Mouse (Mus musculus) forebrain, postnatal 0 days (tissue): Measurements from ENCODE around the gene Il12rb1. TPM values are rescaled to one million over a fixed set of nuclear protein-coding genes. Genes with fewer than 3 reads are reported as not detected.

ENCODE experiments used
- ATAC-seq: fragments of 200-750 bp; cut with Nextera tagmentation; 2 replicates; pipeline ENCODE4 v1.8.0; 2017; ENCODE audit warnings: mild to moderate bottlenecking, moderate library complexity
- DNase-seq: peaks from one replicate; pipeline ENCODE4 v3.0.0-alpha.2; 2015
- H3K27ac ChIP-seq: fragments of 300-500 bp; sonication (generic); 2 replicates; pipeline ENCODE4 v1.5.1; 2014; ENCODE audit warnings: low read depth, mild to moderate bottlenecking, antibody characterized with exemption, low read length, moderate library complexity, mixed read lengths
- H3K27me3 ChIP-seq: fragments of 300-500 bp; sonication (generic); 2 replicates; pipeline ENCODE4 v1.6.1; 2014; ENCODE audit warnings: mild to moderate bottlenecking, low read length, mixed read lengths; ENCODE audit not compliant: insufficient read depth
- H3K36me3 ChIP-seq: fragments of 300-500 bp; sonication (generic); 2 replicates; pipeline ENCODE4 v1.6.1; 2014; ENCODE audit warnings: mild to moderate bottlenecking, moderate library complexity; ENCODE audit not compliant: insufficient read depth
- H3K4me1 ChIP-seq: fragments of 300-500 bp; sonication (generic); 2 replicates; pipeline ENCODE4 v1.6.1; 2014; ENCODE audit warnings: antibody characterized with exemption; ENCODE audit not compliant: insufficient read depth
- H3K4me2 ChIP-seq: fragments of 300-500 bp; sonication (generic); 2 replicates; pipeline ENCODE4 v1.6.1; 2014; ENCODE audit warnings: low read depth, mild to moderate bottlenecking, moderate library complexity
- H3K4me3 ChIP-seq: fragments of 300-500 bp; sonication (generic); 2 replicates; pipeline ENCODE4 v1.5.1; 2014; ENCODE audit warnings: low read depth, low read length, mixed read lengths
- H3K9ac ChIP-seq: fragments of 300-500 bp; sonication (generic); 2 replicates; pipeline ENCODE4 v1.6.1; 2014; ENCODE audit warnings: mild to moderate bottlenecking
- H3K9me3 ChIP-seq: fragments of 300-500 bp; sonication (generic); 2 replicates; pipeline ENCODE4 v1.6.1; 2016; ENCODE audit warnings: low read length
- CTCF ChIP-seq: sonication (generic); IDR thresholded peaks from 2 replicates; pipeline ENCODE4 v1.5.1; 2016; ENCODE audit warnings: antibody characterized with exemption, control low read depth, low read depth
- WGBS: fragments of 180-500 bp; shearing (Covaris S2); extraction: QIAGEN DNeasy Blood & Tissue Kit; methylation state at CpG from one replicate; pipeline ENCODE4 v1.1.7; 2014; 5-methylcytosine and 5-hydroxymethylcytosine counted together
- microRNA-seq, 2 experiments: library from miRNA; unstranded; fragments of <30 nt; microRNA quantifications; one replicate each; pipeline ENCODE4; 2016
- polyA plus RNA-seq: library from polyadenylated mRNA; unstranded; fragments of >200 nt; fragmentation: Nextera tagmentation; extraction: Ambion mirVana; gene quantifications from 2 replicates; pipeline ENCODE4 v1.2.1, GENCODE M21; 2015
- total RNA-seq: library from RNA; depleted of rRNA; stranded (reverse); fragments of >200 nt; gene quantifications from 2 replicates; pipeline ENCODE4 v1.2.3, GENCODE M21; 2014; rRNA removed

The Il12rb1 gene
- total and polyA plus RNA-seq, 2 experiments from 2014 or later = 0.05 TPM; not detected in 1

GRCm38 (mm10) chr8:70865350-70866000 lies 57.2 kb downstream of the Il12rb1 start:
- Histone ChIP-seq H3K4me2 (peak overlapping the region; percentile 90), H3K4me3 (peak overlapping the region; percentile 49), H3K9ac (peak overlapping the region; percentile 65), H3K36me3 (0 out of 2 replicates have a peak, but pooled peaks cover 8% of the 10 kb centered on the region), H3K27ac (peak overlapping the region; percentile 92), H3K4me1 (peaks cover 18% of the 10 kb centered on the region), H3K9me3 (no peaks in the 10 kb centered on the region), H3K27me3 (no peaks in the 10 kb centered on the region)
- DNase-seq (peak; percentile 100), ATAC-seq (peak; percentile 87)
- under 1% methylated on average over 46 of the region's 46 CpGs for WGBS
- no peak; the same call in 1 of the 2 replicates for TF ChIP-seq CTCF

GRCm38 (mm10) chr8:70866001-70866520 lies 57.8 kb downstream of the Il12rb1 start:
- Histone ChIP-seq H3K36me3 (0 out of 2 replicates have a peak, but pooled peaks cover 8% of the 10 kb centered on the region), H3K9me3 (no peaks in the 10 kb centered on the region), H3K4me2 (peak overlapping the region; percentile 90), H3K27me3 (no peaks in the 10 kb centered on the region), H3K27ac (peak overlapping the region; percentile 92), H3K4me1 (peaks cover 18% of the 10 kb centered on the region), H3K9ac (peak overlapping the region; percentile 42; the same call in 1 of the 2 replicates), H3K4me3 (peak overlapping the region; percentile 49)
- DNase-seq = no peak
- 5% methylated on average over 12 of the region's 12 CpGs for WGBS
- peak; percentile 5 for ATAC-seq
- TF ChIP-seq CTCF = no peak

GRCm38 (mm10) chr8:70866566-70866965 lies 58.3 kb downstream of the Il12rb1 start:
- no peak for DNase-seq
- WGBS = 82% methylated on average over 7 of the region's 7 CpGs
- Histone ChIP-seq H3K36me3 (0 out of 2 replicates have a peak, but pooled peaks cover 8% of the 10 kb centered on the region), H3K4me2 (no peak overlapping the region), H3K27ac (no peak overlapping the region), H3K4me1 (peaks cover 18% of the 10 kb centered on the region), H3K9me3 (no peaks in the 10 kb centered on the region), H3K9ac (no peak overlapping the region), H3K27me3 (no peaks in the 10 kb centered on the region), H3K4me3 (no peak overlapping the region)
- TF ChIP-seq CTCF = no peak
- no peak for ATAC-seq

DNA sequence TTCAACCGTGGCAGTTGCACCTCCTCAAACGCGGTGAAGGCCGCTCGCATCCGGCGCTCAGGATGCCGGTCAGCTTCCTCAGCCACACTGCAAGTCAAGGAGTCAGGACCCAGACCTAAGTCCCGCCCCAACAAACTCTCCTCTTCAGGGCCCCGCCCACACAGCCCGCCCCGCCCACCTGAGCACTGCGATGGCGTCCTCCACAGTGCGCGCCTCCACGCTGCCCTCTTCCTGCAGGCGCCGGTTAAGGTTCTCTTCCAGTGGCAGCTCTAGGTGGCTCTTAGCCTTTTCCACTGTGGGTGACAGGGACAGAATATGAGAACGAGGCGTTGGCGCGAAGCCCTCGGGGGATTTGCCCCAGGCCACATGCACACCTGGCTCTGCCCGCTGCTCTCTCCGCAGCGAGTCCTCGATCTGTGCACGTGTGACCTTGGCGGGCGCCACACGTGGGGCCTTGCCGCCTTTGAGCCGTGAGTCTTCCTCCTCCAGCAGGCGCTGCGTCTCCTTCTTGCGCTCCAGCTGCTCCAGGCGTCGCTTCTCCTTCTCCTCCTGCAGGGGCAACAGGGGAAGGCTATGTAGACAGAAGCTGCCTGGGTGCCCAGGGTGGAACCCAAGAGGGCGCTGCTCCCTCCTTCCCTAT lies 60.4 kb downstream of the Il12rb1 start:
- DNase-seq (peak; percentile 41), ATAC-seq (no peak)

GRCm38 (mm10) chr8:70869199-70869571 lies 60.9 kb downstream of the Il12rb1 start:
- 48% methylated on average over 5 of the region's 5 CpGs for WGBS
- Histone ChIP-seq H3K36me3 (0 out of 2 replicates have a peak, but pooled peaks cover 8% of the 10 kb centered on the region), H3K9me3 (no peaks in the 10 kb centered on the region), H3K27me3 (no peaks in the 10 kb centered on the region), H3K4me1 (peaks cover 21% of the 10 kb centered on the region), H3K9ac (peak overlapping the region; percentile 35), H3K4me2 (peak overlapping the region; percentile 8), H3K4me3 (no peak overlapping the region), H3K27ac (peak overlapping the region; percentile 64)
- ATAC-seq (no peak), DNase-seq (no peak)
- no peak for TF ChIP-seq CTCF

More for the DNA sequence above, 60.4 kb downstream of the Il12rb1 start:
- H3K27me3 ChIP-seq = no peaks in the 10 kb centered on the region
- 21% methylated on average over 40 of the region's 40 CpGs for WGBS
- H3K4me3 ChIP-seq = no peak overlapping the region
- H3K36me3 ChIP-seq = 0 out of 2 replicates have a peak, but pooled peaks cover 8% of the 10 kb centered on the region
- H3K27ac ChIP-seq = peak overlapping the region; percentile 64
- H3K9ac ChIP-seq = peak overlapping the region; percentile 35
- H3K4me2 ChIP-seq = peak overlapping the region; percentile 8
- peaks cover 23% of the 10 kb centered on the region for H3K4me1 ChIP-seq
- H3K9me3 ChIP-seq = no peaks in the 10 kb centered on the region
- TF ChIP-seq CTCF = no peak; the same call in none of the 2 replicates

DNA sequence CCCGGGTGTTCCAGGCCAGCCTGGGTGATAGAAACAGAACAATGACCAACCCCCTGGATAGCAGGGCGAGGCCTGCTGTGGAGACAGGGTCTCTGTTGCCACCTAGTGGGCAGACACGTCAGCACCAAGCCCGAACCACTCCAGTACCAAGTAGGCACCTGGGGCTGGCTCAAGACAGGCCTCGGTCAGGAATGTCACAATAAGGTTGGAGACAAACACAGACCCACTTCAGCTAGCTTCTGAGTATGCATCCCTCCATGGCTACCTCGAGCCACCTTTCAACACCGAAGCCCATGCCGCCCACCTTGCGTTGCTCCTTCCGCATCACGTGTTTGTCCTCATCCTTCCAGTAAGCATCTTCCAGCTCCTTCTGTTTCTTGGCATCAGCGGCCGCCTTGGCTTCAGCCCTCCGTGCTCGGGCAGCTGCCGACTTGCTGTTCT lies 61.4 kb downstream of the Il12rb1 start:
- peak overlapping the region; percentile 35 for H3K9ac ChIP-seq
- no peaks in the 10 kb centered on the region for H3K27me3 ChIP-seq
- peaks cover 17% of the 10 kb centered on the region for H3K4me1 ChIP-seq
- H3K4me2 ChIP-seq = peak overlapping the region; percentile 8
- DNase-seq (peak; percentile 85), ATAC-seq (peak; percentile 13; the same call in 1 of the 2 replicates)
- H3K27ac ChIP-seq = peak overlapping the region; percentile 64
- 0 out of 2 replicates have a peak, but pooled peaks cover 8% of the 10 kb centered on the region for H3K36me3 ChIP-seq
- no peaks in the 10 kb centered on the region for H3K9me3 ChIP-seq
- 45% methylated on average over 16 of the region's 16 CpGs for WGBS
- TF ChIP-seq CTCF = peak; percentile 91
- H3K4me3 ChIP-seq = no peak overlapping the region

Small RNAs within 50 kb of the gene (microRNA-seq; reads per million reads assigned to microRNA genes)
- 0.85 to 1.9 reads per million in 2 experiments for gene Mir7240

Other genes starting within 250 kb of the Il12rb1 start
- gene Isyna1, start 214.1 kb upstream of the Il12rb1 start, total RNA-seq = 127 and 136 TPM in 2 replicates
- gene Isyna1, start 214.1 kb upstream of the Il12rb1 start, polyA plus RNA-seq = 93.3 and 106 TPM in 2 replicates
- gene Ssbp4, start 199.6 kb upstream of the Il12rb1 start, total RNA-seq = 197 and 249 TPM in 2 replicates
- gene Ssbp4, start 199.6 kb upstream of the Il12rb1 start, polyA plus RNA-seq = 204 and 221 TPM in 2 replicates
- gene Lrrc25, start 192.3 kb upstream of the Il12rb1 start, total RNA-seq = 1.4 and 2.8 TPM in 2 replicates
- gene Lrrc25, start 192.3 kb upstream of the Il12rb1 start, polyA plus RNA-seq = 1.2 TPM in 2 replicates
- 0.90 TPM in 1 of 2 replicates, not detected in the other for gene Gdf15, start 176.0 kb upstream of the Il12rb1 start, total RNA-seq
- 0.18 and 0.26 TPM in 2 replicates for gene Gdf15, start 176.0 kb upstream of the Il12rb1 start, polyA plus RNA-seq
- 22.1 and 23.8 TPM in 2 replicates for gene Pgpep1, start 148.1 kb upstream of the Il12rb1 start, total RNA-seq
- gene Pgpep1, start 148.1 kb upstream of the Il12rb1 start, polyA plus RNA-seq = 22.1 and 26.1 TPM in 2 replicates
- gene Lsm4, start 135.2 kb upstream of the Il12rb1 start, total RNA-seq = 93.7 and 140 TPM in 2 replicates
- gene Lsm4, start 135.2 kb upstream of the Il12rb1 start, polyA plus RNA-seq = 177 and 231 TPM in 2 replicates
- 333 and 392 TPM in 2 replicates for gene Jund, start 109.5 kb upstream of the Il12rb1 start, total RNA-seq
- gene Jund, start 109.5 kb upstream of the Il12rb1 start, polyA plus RNA-seq = 108 and 114 TPM in 2 replicates
- gene Iqcn, start 105.0 kb upstream of the Il12rb1 start, total RNA-seq = 0.33 TPM in 1 of 2 replicates, not detected in the other
- 0.03 and 0.08 TPM in 2 replicates for gene Iqcn, start 105.0 kb upstream of the Il12rb1 start, polyA plus RNA-seq
- not detected in 2 replicates for gene Gm3336, start 89.9 kb upstream of the Il12rb1 start, total RNA-seq
- gene Gm3336, start 89.9 kb upstream of the Il12rb1 start, polyA plus RNA-seq = not detected in 2 replicates
- gene Pde4c, start 84.7 kb upstream of the Il12rb1 start, total RNA-seq = 0.48 and 0.62 TPM in 2 replicates
- 0.10 and 0.23 TPM in 2 replicates for gene Pde4c, start 84.7 kb upstream of the Il12rb1 start, polyA plus RNA-seq
- gene Rab3a, start 53.8 kb upstream of the Il12rb1 start, total RNA-seq = 450 and 499 TPM in 2 replicates
- gene Rab3a, start 53.8 kb upstream of the Il12rb1 start, polyA plus RNA-seq = 632 and 673 TPM in 2 replicates
- gene Mpv17l2, start 47.5 kb upstream of the Il12rb1 start, total RNA-seq = 33.7 and 39.9 TPM in 2 replicates
- gene Mpv17l2, start 47.5 kb upstream of the Il12rb1 start, polyA plus RNA-seq = 60.4 and 61.9 TPM in 2 replicates
- gene Pik3r2, start 31.7 kb upstream of the Il12rb1 start, total RNA-seq = 160 and 170 TPM in 2 replicates
- gene Pik3r2, start 31.7 kb upstream of the Il12rb1 start, polyA plus RNA-seq = 147 and 153 TPM in 2 replicates
- 26.2 and 60.0 TPM in 2 replicates for gene Mast3, start 3.4 kb upstream of the Il12rb1 start, total RNA-seq
- gene Mast3, start 3.4 kb upstream of the Il12rb1 start, polyA plus RNA-seq = 20.3 and 25.2 TPM in 2 replicates
- gene Arrdc2, start 31.3 kb downstream of the Il12rb1 start, total RNA-seq = 15.4 and 25.9 TPM in 2 replicates
- 5.6 and 7.1 TPM in 2 replicates for gene Arrdc2, start 31.3 kb downstream of the Il12rb1 start, polyA plus RNA-seq
- gene Kcnn1, start 54.8 kb downstream of the Il12rb1 start, total RNA-seq = 20.5 and 31.5 TPM in 2 replicates
- 9.4 and 9.8 TPM in 2 replicates for gene Kcnn1, start 54.8 kb downstream of the Il12rb1 start, polyA plus RNA-seq
- gene Ccdc124, start 65.5 kb downstream of the Il12rb1 start, total RNA-seq = 34.7 and 59.9 TPM in 2 replicates
- gene Ccdc124, start 65.5 kb downstream of the Il12rb1 start, polyA plus RNA-seq = 161 and 175 TPM in 2 replicates
- gene Slc5a5, start 84.3 kb downstream of the Il12rb1 start, total RNA-seq = 1.5 and 2.2 TPM in 2 replicates
- gene Slc5a5, start 84.3 kb downstream of the Il12rb1 start, polyA plus RNA-seq = 2.4 and 3.6 TPM in 2 replicates
- gene Rpl18a, start 89.0 kb downstream of the Il12rb1 start, total RNA-seq = 1,945 and 2,194 TPM in 2 replicates
- gene Rpl18a, start 89.0 kb downstream of the Il12rb1 start, polyA plus RNA-seq = 2,793 and 3,853 TPM in 2 replicates
- 57.2 and 68.1 TPM in 2 replicates for gene Map1s, start 97.5 kb downstream of the Il12rb1 start, total RNA-seq
- gene Map1s, start 97.5 kb downstream of the Il12rb1 start, polyA plus RNA-seq = 52.7 and 63.9 TPM in 2 replicates